Mouse (Mus musculus): Measurements from ENCODE around the gene Phkg2. TPM values are rescaled to one million over a fixed set of nuclear protein-coding genes. Genes with fewer than 3 reads are reported as not detected.
"Not testable (repeated sequence)": the region's sequence is repeated elsewhere in the genome, so short reads cannot be mapped to it uniquely, and the experiment has no call there.

Gene Phkg2
- total RNA-seq, 2 experiments from 2014 or later, result 33.0 to 37.9 TPM

DNA sequence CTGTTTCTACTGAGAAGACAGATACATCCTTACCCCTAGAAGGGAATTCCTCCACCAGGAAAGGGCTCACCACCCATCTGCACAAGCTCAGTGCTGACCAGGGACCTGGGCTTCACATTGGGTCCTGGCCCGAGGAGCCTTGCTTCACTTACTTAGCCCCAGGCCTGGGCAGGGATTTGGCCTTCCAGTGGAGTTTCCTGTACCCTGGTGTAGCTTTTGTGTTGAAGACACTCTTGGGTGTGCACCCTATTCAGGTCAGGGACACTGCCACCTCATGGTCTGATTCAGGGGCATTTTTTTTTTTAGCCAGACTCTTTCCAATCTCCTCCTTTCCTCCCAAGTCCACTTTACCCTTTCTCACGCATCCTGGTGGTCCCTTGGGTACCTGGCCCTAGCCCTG is 29.8 kb downstream of the Phkg2 start:
- no peak for DNase-seq

DNA sequence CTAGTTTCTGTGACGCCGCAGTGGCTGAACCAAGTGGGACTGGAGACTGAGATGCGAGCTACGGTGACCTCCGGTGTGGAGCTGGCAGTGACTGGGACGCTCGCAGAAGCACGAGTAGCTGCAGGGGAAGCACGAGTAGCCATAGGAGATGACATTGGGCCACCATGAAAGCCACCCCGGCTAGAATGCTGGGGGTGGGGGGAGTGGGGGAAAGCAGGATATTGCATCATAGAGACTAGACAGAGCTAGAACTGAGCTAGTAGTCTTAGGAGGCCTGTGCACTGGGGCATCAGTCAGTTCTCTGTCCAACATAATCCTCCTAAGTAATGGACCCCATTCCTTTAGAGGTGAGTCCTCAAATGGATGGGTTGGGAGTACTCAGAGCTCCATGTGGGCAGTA is 31.1 kb downstream of the Phkg2 start:
- DNase-seq, result no peak

DNA sequence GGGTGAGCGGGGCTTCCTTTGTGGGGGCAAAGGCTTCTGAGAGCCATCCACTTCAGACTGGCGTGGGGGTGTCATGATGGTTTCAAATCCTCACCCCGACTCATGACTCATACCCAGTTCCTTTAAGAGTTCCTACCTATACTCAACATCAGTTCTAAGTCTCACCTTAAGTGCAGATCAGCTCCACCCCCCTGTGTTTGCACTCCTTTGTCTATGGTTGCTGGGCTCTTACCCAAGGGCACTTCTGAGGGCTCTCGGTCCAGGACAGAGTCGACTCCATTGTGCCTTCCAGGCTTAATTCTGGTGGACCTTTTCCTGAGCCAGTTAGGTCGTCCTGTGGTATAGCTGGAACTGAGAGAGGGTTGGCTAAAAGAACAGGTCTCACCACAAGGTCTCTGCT is 34.0 kb downstream of the Phkg2 start:
- DNase-seq, result no peak

DNA sequence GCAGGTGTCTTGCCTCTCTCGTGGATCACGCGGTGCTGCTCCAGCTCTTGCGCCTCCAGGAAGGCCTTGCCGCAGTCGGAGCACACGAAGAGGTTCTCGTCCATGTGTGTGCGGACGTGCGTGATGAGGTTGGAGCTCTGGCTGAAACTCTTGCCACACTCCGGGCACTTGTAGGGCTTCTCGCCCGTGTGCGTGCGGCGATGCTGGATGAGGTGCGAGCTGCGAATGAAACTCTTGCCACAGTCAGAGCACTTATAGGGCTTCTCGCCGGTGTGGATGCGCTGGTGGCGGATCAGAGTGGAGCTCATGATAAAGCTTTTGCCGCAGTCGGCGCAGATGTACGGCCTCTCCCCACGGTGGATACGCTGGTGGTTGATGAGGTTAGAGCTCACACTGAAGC is 37.9 kb downstream of the Phkg2 start:
- DNase-seq, result no peak

DNA sequence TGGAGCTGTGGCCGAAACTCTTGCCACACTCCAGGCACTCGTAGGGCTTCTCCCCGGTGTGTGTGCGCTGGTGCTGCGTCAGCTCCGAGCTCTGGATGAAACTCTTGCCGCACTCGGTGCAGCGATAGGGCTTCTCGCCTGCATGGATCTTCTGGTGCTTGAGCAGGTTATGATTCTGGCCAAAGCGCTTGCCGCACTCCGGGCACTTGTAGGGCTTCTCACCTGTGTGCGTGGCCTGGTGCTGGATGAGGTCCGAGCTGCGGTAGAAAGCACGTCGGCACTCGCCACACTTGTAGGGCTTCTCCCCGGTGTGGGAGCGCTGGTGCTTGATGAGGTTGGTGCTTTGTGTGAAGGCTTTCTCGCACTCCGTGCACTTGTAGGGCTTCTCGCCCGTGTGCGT is 38.4 kb downstream of the Phkg2 start:
- no peak for DNase-seq

GRCm38 (mm10) chr7:127613501-127613900 is 40.4 kb downstream of the Phkg2 start:
- DNase-seq, result no peak

DNA sequence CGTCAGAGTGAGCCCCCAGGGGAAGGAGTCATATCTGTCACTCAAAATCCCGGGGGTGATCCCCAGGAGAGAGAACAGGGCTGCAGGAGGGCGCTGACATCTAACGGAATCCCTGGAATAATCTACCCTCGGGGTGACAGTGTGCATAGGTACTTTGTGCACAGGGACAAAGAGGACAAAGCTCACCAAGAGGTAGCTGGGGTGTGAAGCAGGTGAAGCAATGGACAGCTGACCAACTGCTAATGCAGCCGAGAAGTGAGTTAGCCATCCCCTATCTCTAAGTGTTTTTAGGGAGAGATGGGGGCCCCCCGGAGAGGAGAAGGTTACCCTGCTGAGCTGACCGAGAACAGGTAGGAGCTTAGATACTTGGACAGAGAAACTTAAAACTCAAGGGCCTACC is 41.0 kb downstream of the Phkg2 start:
- DNase-seq, result no peak

GRCm38 (mm10) chr7:127614511-127614890 is 41.4 kb downstream of the Phkg2 start:
- peak; percentile 84 for DNase-seq

- DNase-seq, result peak; percentile 83
These were observed 42.0 kb downstream of the Phkg2 start, which contains the start of gene Zfp629 for GRCm38 (mm10) chr7:127614891-127615843. Gene Zfp629, minus strand, starts transcription at chr7:127615797.

DNA sequence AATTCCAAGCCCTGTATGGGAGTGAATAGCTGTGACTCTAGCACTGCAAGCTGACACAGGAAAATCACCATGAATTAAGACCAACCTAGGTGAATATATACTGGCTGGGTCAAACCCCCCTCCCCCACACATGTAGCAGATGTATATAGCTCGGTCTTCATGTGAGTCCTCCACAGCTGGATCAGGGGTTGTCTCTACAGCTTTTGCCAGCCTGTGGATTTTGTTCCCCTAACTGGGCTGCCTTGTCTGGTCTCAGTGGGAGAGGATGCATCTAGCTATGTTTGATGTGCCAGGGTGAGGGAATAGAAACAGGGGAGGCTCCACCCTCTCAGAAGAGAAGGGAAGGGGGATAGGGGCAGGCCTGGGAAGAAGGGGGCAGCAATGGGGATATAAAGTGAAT is 43.2 kb downstream of the Phkg2 start:
- no peak for DNase-seq

DNA sequence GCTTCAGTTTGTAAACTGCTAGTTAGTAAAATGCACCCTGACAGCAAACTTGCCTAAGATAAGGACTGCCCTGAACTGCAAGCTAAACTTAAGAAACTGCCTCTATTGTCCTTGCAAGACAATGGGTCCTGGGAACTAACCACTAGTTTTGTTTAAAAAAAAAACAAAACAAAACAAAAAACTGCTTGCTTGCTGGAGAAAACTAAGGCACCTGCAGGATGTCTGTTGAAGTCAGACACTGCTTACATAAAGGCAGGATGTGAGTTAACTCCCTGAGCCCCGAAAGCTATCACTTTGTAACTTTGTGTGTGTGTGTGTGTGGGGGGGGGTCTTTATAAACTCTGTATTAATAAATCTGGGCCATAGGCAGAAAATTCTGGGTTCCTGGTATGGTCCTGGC is 43.7 kb downstream of the Phkg2 start:
- DNase-seq, result no peak

DNA sequence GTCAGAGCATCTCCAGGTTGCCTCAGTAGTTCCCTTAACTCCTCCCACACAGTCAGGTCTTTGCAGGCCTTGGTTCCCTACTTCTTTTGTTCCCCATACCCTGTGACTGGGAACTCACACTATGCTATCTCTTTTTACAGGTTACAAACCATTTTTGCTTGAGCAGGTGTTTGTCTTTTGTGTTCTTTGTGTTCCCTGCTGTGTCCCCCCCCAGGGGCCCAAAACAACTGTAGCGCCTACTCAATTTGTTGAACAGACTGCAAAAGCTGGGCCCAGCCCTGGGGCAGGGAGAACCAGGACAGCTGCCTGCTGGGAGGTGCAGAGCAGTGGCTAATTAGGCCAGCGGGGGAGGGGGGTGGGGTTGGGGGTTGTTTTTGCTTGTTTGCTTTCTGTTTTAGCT is 44.8 kb downstream of the Phkg2 start:
- no peak for DNase-seq

DNA sequence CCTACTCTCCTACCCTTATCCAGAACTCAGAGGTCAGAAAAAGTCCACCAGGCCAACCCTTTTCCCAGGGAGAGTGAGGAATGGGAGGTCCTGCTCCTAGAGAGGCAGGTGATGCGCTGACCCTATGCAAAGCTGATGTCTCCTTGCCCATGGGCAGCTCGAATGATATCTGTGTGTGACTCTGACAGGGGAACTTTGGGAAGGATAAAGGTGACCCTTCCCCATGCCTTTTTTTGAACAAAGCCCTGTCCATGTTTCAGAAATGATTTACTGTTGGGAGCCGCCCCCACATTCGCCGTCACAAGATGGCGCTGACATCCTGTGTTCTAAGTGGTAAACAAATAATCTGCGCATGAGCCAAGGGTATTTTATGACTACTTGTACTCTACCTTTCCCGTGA is 45.3 kb downstream of the Phkg2 start:
- DNase-seq, result not testable (repeated sequence)

DNA sequence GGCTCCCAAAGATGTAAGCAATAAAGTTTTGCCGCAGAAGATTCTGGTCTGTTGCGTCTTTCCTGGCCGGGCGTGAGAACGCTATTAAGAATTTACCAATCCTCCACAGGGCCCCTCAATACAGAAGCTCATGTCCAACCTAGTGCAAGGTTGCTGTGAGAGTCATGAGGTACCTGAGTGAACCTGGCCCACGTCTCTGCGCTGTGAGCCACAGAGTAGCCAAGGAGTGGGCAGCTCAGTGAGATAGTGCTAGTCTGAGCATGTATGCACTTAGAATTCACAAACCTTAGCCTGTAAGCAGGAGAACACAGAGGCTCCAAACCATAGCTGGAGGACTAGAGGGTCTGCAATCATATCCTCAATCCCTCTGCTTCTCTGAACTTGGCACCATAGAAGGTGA is 52.9 kb downstream of the Phkg2 start:
- DNase-seq, result no peak

DNA sequence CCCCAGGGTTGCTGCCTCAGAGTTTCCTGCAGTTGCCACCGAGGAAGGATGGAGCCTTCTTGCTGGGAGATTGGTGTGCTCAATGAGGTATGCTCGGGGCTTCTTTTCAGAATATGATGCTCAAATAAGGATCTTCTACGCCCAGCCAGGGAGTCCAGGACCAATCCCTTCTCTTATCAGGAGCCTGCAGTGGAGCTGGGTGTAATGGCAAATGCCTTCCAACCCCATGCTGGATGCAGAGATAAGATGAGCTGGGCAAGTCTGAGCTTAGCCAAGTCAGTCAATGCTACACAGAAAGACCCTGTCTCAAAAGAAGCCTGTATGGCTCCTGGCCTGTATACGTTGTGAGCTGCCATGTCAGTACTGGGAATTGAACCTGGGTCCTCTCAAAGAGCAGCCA is 53.3 kb downstream of the Phkg2 start:
- no peak for DNase-seq

DNA sequence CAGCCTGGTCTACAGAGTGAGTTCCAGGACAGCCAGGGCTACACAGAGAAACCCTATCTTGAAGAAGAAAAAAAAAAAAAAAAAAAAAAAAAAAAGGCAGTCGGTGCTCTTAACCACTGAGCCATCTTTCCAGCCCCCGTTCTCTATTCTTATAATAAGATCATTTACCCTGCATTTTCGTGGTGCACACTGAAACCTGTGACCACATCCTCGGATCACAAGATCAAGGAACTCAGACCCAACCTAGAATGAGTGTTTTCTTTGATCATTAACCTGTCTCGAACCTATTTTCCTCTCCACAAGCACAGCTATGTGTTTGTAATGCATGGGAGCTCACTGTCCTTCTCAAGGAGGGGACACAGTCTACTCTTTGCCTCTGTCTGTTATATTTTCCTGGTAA is 55.5 kb downstream of the Phkg2 start:
- no peak for DNase-seq

GRCm38 (mm10) chr7:127631416-127631815 is 58.3 kb downstream of the Phkg2 start:
- no peak for DNase-seq

Other genes starting within 250 kb of the Phkg2 start
- gene Zfp768, start 227.8 kb upstream of the Phkg2 start, total RNA-seq (2021), result 10 to 100 TPM; 31.7 to 38.2 TPM
- gene Zfp747, start 197.3 kb upstream of the Phkg2 start, total RNA-seq (2021), result 1 to 10 TPM; 7.5 to 9.2 TPM
- gene 9130019O22Rik, start 186.2 kb upstream of the Phkg2 start, total RNA-seq (2021), result 1 to 10 TPM; 4.1 to 4.4 TPM
- 1 to 10 TPM; 8.6 to 9.4 TPM for gene E430018J23Rik, start 179.7 kb upstream of the Phkg2 start, total RNA-seq (2021)
- gene Zfp764, start 166.5 kb upstream of the Phkg2 start, total RNA-seq (2021), result 1 to 10 TPM; 5.7 to 6.2 TPM
- 10 to 100 TPM; 11.3 to 13.0 TPM for gene Zfp688, start 151.3 kb upstream of the Phkg2 start, total RNA-seq (2021)
- 1 to 10 TPM; 3.6 to 4.3 TPM for gene Zfp689, start 124.2 kb upstream of the Phkg2 start, total RNA-seq (2021)
- gene Prr14, start 113.7 kb upstream of the Phkg2 start, total RNA-seq (2021), result 10 to 100 TPM; 37.3 to 40.0 TPM
- gene Fbrs, start 94.1 kb upstream of the Phkg2 start, total RNA-seq (2021), result 10 to 100 TPM; 53.3 to 65.8 TPM
- gene Srcap, start 61.4 kb upstream of the Phkg2 start, total RNA-seq (2021), result 10 to 100 TPM; 70.0 to 94.2 TPM
- gene Gm42715, start 53.8 kb upstream of the Phkg2 start, total RNA-seq (2021), result 10 to 100 TPM; 17.9 to 28.8 TPM
- not detected for gene Tmem265, start 11.9 kb upstream of the Phkg2 start, total RNA-seq (2021)
- gene Ccdc189, start 15.3 kb downstream of the Phkg2 start, total RNA-seq (2021), result 1 to 10 TPM; 8.0 to 9.2 TPM
- 10 to 100 TPM; 51.5 to 59.7 TPM for gene Rnf40, start 15.4 kb downstream of the Phkg2 start, total RNA-seq (2021)
- 10 to 100 TPM; 18.2 to 30.4 TPM for gene Zfp629, start 42.5 kb downstream of the Phkg2 start, total RNA-seq (2021)
- 10 to 100 TPM; 77.0 to 81.8 TPM for gene Bcl7c, start 135.6 kb downstream of the Phkg2 start, total RNA-seq (2021)
- gene Ctf1, start 139.4 kb downstream of the Phkg2 start, total RNA-seq (2021), result 1 to 10 TPM; 6.3 to 6.8 TPM
- not detected for gene Ctf2, start 158.8 kb downstream of the Phkg2 start, total RNA-seq (2021)
- gene Fbxl19, start 171.2 kb downstream of the Phkg2 start, total RNA-seq (2021), result 10 to 100 TPM; 12.3 to 18.5 TPM
- gene Orai3, start 196.5 kb downstream of the Phkg2 start, total RNA-seq (2021), result 10 to 100 TPM; 31.5 to 32.0 TPM
- 10 to 100 TPM; 35.9 to 46.6 TPM for gene Setd1a, start 203.3 kb downstream of the Phkg2 start, total RNA-seq (2021)
- 1 to 10 TPM; 4.7 to 5.6 TPM for gene Gm49388, start 212.3 kb downstream of the Phkg2 start, total RNA-seq (2021)
- gene Hsd3b7, start 227.3 kb downstream of the Phkg2 start, total RNA-seq (2021), result 10 to 100 TPM; 57.1 to 73.1 TPM

Data from adrenal gland, postnatal 10 days (tissue).